Mouse (Mus musculus) retina, embryonic 14.5 days (tissue): ENCODE data around the gene Map9.
"Not testable (repeated sequence)": the region's sequence is repeated elsewhere in the genome, so short reads cannot be mapped to it uniquely, and the experiment has no call there.

Experiments used
- DNase-seq: peaks from one replicate; pipeline ENCODE4 v3.0.0-alpha.2; 2015; ENCODE audit warnings: low spot score

Map9 gene

GRCm38 (mm10) chr3:82357797-82358524 is at the start of gene Map9:
Map9 (plus strand) TSS chr3:82358044.
- DNase-seq, result peak; percentile 98

DNA sequence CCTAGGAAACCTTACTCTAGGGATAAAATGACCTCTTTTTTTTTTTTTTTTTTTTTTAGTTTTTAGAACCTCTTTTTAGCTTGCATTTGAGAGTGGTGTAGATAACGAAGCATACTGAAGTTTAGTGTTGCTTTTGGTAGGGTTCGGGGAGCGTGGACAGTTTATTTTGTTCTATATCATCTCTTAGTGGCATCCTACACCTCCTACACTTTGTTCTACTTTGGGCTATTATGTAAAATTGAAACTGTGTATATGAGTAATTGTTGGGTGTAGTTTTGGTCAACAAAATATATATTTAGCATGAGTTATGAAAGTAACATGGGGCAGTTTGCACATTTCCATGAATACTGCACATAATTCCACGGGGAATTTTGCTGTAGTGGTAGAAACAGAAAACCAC is 42.1 kb upstream of the Map9 start:
- no peak for DNase-seq

DNA sequence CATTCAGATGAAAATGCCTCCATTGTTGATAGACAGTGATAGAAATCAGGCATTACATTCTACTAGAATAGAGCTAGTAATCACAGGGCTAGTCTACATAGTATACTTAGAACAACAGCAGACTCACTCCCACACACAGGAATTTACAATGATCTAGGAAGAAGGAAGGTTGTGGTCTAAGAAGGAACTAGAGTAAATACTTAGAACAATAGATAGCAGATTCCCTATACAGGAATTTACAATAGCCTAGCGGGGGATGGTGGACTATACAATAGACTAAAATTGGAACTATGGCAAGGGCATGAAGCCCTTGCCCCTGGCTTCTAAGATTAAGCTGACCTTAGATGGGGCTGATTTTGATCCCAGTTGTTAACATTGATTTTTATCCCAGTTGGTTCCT is 31.1 kb upstream of the Map9 start:
- DNase-seq, result not testable (repeated sequence)

GRCm38 (mm10) chr3:82332067-82332466 is 25.8 kb upstream of the Map9 start:
- no peak for DNase-seq

DNA sequence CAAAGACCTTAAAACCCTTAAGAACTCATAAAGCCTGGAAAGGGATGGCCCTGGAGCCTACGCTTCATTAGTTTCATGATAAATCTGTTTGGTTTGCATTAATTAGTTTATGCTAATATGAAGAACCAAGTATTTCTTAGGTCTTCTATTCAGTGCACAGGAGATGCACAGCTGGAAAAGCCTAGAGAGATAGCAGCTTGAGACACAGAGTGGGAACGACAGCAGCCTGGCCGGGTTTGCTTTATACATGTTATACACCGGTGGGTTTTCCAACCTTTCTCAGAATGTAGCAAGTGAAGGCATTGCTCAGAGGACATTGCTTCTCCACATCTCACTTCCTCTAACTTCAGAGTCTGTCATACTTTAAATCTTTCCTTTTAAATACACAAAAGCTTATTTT is 25.3 kb upstream of the Map9 start:
- no peak for DNase-seq

- peak; percentile 94 for DNase-seq
These were observed 24.5 kb upstream of the Map9 start for GRCm38 (mm10) chr3:82333128-82333969.

DNA sequence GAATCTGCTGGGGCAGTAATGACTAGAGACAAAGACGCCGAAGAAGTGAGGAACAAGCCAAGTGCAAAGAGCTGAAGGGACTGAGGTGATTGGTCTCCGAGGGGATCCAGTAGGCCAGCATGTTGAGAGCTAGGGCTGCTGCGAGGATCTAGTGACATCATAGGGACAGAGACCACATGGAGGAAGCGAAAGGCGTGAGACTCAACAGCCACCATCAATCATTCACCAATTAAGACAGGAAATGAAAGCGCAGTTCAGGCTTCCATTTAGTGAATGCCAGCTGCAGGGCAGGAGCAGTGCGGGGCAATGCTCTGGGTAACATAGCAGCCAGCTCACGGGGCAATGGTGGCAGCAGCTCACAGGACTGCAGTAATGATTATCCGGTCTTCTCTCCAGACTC is 17.7 kb upstream of the Map9 start:
- DNase-seq, result no peak

GRCm38 (mm10) chr3:82348277-82348860 is 9.5 kb upstream of the Map9 start:
- no peak for DNase-seq

DNA sequence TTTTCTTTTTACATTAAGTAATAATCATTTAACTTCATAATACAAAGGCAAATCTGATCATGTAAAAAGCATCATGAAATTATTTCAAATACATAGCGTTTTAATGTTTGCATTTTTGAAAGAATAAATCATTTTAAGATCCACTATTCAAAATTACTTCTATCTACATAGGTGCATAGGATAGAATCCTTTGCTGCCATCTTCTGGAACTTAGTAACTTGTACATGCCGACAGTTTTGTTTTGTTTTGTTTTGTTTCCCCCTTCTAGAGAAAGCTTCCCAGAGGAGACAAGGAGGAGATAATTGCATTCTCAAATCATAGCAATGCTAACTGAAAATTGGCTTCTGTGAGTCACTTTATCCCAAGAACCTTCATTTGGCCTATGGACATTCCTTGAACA is 7.5 kb upstream of the Map9 start:
- peak; percentile 29 for DNase-seq

GRCm38 (mm10) chr3:82357340-82357739 is 504 bp upstream of the Map9 start:
- no peak for DNase-seq

- DNase-seq, result no peak
These were observed 1.2 kb downstream of the Map9 start for GRCm38 (mm10) chr3:82359036-82359435.

GRCm38 (mm10) chr3:82362452-82362851 is 4.6 kb downstream of the Map9 start:
- DNase-seq, result peak; percentile 66

DNA sequence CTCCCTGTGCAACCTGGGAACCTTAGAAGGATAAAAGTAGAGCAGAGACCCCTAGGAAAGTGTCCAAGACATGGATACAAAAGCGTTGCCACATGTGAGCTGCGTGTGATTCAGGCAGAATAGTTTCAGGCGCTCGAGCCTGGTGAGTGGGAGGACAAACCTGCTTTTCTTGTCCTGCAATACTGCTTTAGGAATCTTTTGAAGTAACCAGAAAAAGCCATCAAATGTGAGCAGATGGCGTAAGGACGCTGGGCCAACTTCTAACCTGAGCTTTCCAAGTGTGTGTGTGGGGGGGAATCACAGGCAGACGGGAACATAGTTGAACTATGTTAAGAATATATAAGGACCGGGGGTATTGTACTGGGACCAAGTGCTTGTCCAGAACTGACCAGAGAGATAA is 6.7 kb downstream of the Map9 start:
- no peak for DNase-seq

DNA sequence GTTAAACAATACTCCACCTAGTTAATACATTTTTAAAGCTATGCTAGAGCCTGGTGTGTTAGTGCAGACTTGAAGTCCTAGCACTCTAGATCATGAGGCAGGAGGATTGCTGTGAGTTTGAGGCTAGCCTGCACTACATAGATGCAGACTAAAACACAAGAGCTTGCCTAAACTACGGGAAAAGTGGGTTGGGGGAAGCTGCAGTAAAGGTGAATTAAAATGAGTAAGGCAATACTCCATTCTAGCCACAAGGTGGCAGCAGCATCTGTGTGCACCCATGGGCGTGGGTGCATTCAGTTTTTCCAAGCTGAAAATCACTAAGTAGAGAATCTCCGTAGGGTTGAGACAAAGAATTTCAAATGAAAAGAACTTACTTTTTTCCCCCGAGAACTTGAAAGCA is 7.1 kb downstream of the Map9 start:
- peak; percentile 75 for DNase-seq

GRCm38 (mm10) chr3:82369063-82369860 is 11.4 kb downstream of the Map9 start:
- DNase-seq, result no peak

DNA sequence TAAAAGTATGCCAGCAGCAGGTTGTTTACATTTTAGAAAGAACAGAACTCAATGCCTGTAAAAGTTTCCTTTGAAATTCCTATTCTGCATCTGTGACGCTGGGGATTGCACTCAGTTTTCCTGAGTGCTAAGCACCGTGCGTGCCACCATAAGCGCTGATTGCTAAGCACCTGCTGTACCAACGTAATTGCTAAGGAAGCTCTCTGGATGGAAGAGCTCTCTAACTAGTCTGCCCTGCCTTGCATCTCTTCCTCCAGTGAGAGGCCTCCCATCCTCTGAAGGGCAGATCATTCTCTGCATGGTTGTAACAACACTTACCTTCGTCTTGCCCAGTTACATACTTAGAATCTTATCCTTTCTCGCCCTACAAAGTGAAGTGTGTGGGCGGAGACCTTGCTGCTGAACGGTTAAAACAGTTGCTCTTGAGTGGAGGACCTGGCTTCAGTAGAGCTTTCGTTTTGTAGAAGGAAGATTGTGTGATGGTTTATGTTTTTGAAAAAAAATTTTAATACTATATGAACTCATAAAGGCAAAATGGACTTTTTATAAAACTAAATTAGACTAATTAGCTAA is 12.7 kb downstream of the Map9 start:
- no peak for DNase-seq

GRCm38 (mm10) chr3:82376965-82377364 is 19.1 kb downstream of the Map9 start:
- no peak for DNase-seq

DNA sequence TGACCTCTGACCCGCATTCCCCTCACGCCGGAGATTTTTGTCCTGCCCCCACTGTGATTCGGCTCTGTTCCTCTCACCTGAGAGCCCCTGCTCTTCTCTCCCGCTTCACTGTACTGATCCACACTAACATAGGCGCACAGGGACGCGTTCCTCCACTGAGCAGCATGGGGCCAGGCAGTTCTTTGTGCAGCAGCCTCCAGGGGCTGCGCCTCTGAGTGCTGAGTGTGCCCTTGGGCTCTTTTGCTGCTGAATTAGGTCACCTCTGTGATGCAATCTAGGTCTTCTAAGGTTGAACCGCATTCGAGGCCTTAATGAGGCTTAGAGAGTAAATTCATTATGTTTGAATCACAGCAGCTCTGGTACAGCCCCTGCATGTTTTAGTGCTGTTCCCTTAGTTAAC is 24.5 kb downstream of the Map9 start:
- peak; percentile 45 for DNase-seq

- no peak for DNase-seq
These were observed 27.2 kb downstream of the Map9 start for GRCm38 (mm10) chr3:82385091-82385490.

DNA sequence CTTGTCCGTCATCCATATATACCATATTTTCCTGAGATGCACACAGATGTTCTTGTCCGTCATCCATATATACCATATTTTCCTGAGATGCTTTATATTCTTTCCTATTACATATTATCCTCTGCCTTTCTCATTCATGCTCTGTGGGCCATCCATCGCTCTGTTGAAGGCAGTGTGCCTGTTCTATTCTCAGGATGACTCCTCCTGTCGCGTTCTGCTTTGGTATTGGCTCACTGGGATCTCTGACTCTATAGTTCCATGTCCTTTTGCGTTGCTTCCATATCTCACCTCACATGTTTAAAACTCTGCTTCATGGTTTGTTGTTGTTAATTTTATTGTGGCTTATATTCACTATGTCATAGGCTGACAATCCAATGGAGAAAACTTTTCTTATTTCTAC is 48.0 kb downstream of the Map9 start:
- no peak for DNase-seq

GRCm38 (mm10) chr3:82406336-82406735 is 48.5 kb downstream of the Map9 start:
- no peak for DNase-seq

DNA sequence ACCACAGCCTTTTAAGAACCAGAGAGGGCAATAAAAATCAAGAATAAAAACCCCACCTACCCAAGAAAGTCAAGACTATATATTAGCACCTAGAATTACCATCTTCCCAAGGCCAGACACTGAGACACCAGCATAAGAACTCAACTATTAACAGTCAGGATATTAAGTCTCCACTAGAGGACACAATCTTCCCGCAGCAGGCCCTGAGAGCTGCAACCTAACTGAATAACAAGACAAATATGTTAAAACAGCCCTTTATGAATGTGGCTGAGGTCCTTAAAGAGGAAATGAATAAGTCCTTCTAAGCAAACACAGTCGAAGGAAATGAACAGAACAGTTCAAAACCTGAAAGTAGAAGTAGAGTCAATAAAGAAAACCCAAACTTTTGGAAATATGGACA is 49.6 kb downstream of the Map9 start:
- DNase-seq, result no peak
